8 mouse cellular contexts compared by ENCODE assay signal in genomic region chr10:4210313-4211066, GRCm38 (mm10). TPM values are rescaled to one million over a fixed set of nuclear protein-coding genes. Genes with fewer than 3 reads are reported as not detected.
DNase-seq lines count a peak whose midpoint lies in the region; ATAC-seq lines count a peak whose summit lies in the region.

No protein-coding gene starts in this region.

- H3K27ac ChIP-seq in lung, embryonic 16.5 days (ENCODE audit: low read length) = no peak overlapping the region
- no peak overlapping the region for H3K27ac ChIP-seq in hindbrain, embryonic 14.5 days
- no peak overlapping the region for H3K27ac ChIP-seq in liver, embryonic 12.5 days

- H3K4me3 ChIP-seq in lung, embryonic 16.5 days (ENCODE audit: low read length) = peak overlapping the region; percentile 34
- no peak overlapping the region for H3K4me3 ChIP-seq in hindbrain, embryonic 14.5 days (replicated peaks; ENCODE audit: low read length)
- peak overlapping the region; percentile 11; the same call in 1 of the 2 replicates for H3K4me3 ChIP-seq in liver, embryonic 12.5 days

- ATAC-seq in lung, embryonic 16.5 days (ENCODE audit: low read depth) = peak; percentile 65; the same call in 1 of the 2 replicates
- ATAC-seq in hindbrain, embryonic 14.5 days (ENCODE audit: low FRiP score) = no peak
- ATAC-seq in liver, embryonic 12.5 days = no peak
- no peak for ATAC-seq in erythroid progenitor cell, adult 5-6 weeks (replicated peaks; ENCODE audit: low FRiP score, poor library complexity, severe bottlenecking)

- H3K9me3 ChIP-seq in lung, embryonic 16.5 days (ENCODE audit: control insufficient read depth, low read length) = no peaks in the 10 kb centered on the region
- H3K9me3 ChIP-seq in hindbrain, embryonic 14.5 days (ENCODE audit: control insufficient read depth, low read length) = no peaks in the 10 kb centered on the region
- H3K9me3 ChIP-seq in liver, embryonic 12.5 days (replicated peaks) = no peaks in the 10 kb centered on the region

- H3K27me3 ChIP-seq in lung, embryonic 16.5 days (ENCODE audit: control insufficient read depth, insufficient read depth, low read depth, low read length) = no peaks in the 10 kb centered on the region
- no peaks in the 10 kb centered on the region for H3K27me3 ChIP-seq in hindbrain, embryonic 14.5 days (ENCODE audit: control insufficient read depth, insufficient read depth, low read length)
- H3K27me3 ChIP-seq in liver, embryonic 12.5 days (replicated peaks) = no peaks in the 10 kb centered on the region; the same call in 1 of the 2 replicates

- H3K9ac ChIP-seq in lung, embryonic 16.5 days (ENCODE audit: low read length) = peak overlapping the region; percentile 46
- H3K9ac ChIP-seq in hindbrain, embryonic 14.5 days = no peak overlapping the region
- H3K9ac ChIP-seq in liver, embryonic 12.5 days = no peak overlapping the region

- peak; percentile 49 to 71 for DNase-seq in cerebellum, postnatal 10 days
- no peak for DNase-seq in cerebellum, adult 9-11 months
- DNase-seq in lung, adult 18-20 months = no peak
- DNase-seq in hindbrain, embryonic 14.5 days (ENCODE audit: low spot score) = no peak
- no peak for DNase-seq in ovary, postnatal 36 days (ENCODE audit: low spot score)

- H3K36me3 ChIP-seq in lung, embryonic 16.5 days (ENCODE audit: control insufficient read depth, insufficient read depth, low read length) = no peaks in the 10 kb centered on the region
- H3K36me3 ChIP-seq in hindbrain, embryonic 14.5 days (replicated peaks; ENCODE audit: control insufficient read depth, insufficient read depth) = no peaks in the 10 kb centered on the region
- no peaks in the 10 kb centered on the region for H3K36me3 ChIP-seq in liver, embryonic 12.5 days

- H3K4me1 ChIP-seq in lung, embryonic 16.5 days (replicated peaks; ENCODE audit: control insufficient read depth, insufficient read depth, low read length) = peaks cover 4% of the 10 kb centered on the region
- no peaks in the 10 kb centered on the region for H3K4me1 ChIP-seq in hindbrain, embryonic 14.5 days (replicated peaks; ENCODE audit: control insufficient read depth, insufficient read depth, low read length)
- H3K4me1 ChIP-seq in liver, embryonic 12.5 days = 0 out of 2 replicates have a peak, but pooled peaks cover 4% of the 10 kb centered on the region

- H3K4me2 ChIP-seq in lung, embryonic 16.5 days (ENCODE audit: low read depth, low read length) = peak overlapping the region; percentile 56
- peak overlapping the region; percentile 22; the same call in 1 of the 2 replicates for H3K4me2 ChIP-seq in hindbrain, embryonic 14.5 days (replicated peaks)
- H3K4me2 ChIP-seq in liver, embryonic 12.5 days = peak overlapping the region; percentile 32

- 13% methylated on average over 24 of the region's 24 CpGs for WGBS in lung, embryonic 16.5 days
- 45% methylated on average over 24 of the region's 24 CpGs for WGBS in hindbrain, embryonic 14.5 days
- WGBS in liver, embryonic 12.5 days (ENCODE audit: insufficient replicate concordance) = 35% methylated on average over 24 of the region's 24 CpGs

RNA-seq across cellular contexts. Expression of gene Akap12, which starts 55.7 kb away (rescaled TPM):
- 69.9 and 76.2 TPM in 2 replicates for polyA plus RNA-seq in lung, embryonic 16.5 days (2015; fragmentation: Nextera tagmentation; extraction: Ambion mirVana)
- 44.4 and 47.0 TPM in 2 replicates for polyA plus RNA-seq in hindbrain, embryonic 14.5 days (2014; fragmentation: Nextera tagmentation; extraction: Ambion mirVana)
- 7.1 and 7.2 TPM in 2 replicates for polyA plus RNA-seq in liver, embryonic 12.5 days (2016; fragmentation: Nextera tagmentation; extraction: Ambion mirVana)
- total RNA-seq in erythroid progenitor cell, adult 5-6 weeks (2015; ENCODE audit: low replicate concordance) = 9.4 and 10.5 TPM in 2 replicates
- 6.3 and 9.5 TPM in 2 replicates for total RNA-seq in erythroid progenitor cell, adult 5-6 weeks (2017; ENCODE audit: low replicate concordance)

Comparison
In these comparisons a context has a peak if more than half of its experiments do, and no peak if none do; other contexts are left out.
1. DNase-seq: peak in cerebellum, postnatal 10 days (2 of 2); none in cerebellum, adult 9-11 months (single experiment), lung, adult 18-20 months (0 of 2), hindbrain, embryonic 14.5 days (single experiment) and ovary, postnatal 36 days (single experiment).
2. Peak in every context shown above with its lines, with median percentiles within 50 percentile points of each other: H3K4me2 ChIP-seq.